Mouse (Mus musculus): Measurements from ENCODE around the gene Sac3d1. TPM values are rescaled to one million over a fixed set of nuclear protein-coding genes. Genes with fewer than 3 reads are reported as not detected.

Sac3d1 gene
- total and polyA plus RNA-seq, 2 experiments from 2014 or later = 53.1 to 73.1 TPM

DNA sequence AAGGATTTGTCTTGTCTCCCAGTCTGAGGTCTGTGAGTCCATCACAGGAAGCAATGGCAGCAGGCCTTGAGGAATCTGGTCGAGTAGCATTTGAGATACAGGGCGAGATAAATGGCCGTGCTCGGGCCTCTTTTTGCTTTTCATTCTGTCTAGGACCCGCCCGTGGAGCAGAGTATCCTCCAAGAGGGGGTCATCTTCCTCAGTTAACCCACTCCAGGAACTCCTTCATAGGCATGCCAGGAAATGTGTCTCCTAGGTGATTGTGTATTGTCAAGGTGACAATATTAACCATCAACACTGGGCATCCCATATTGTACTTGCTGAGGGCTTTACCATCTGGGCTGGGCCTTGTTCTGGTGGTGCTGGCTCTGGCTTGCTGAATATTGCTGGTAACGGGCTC, 24.3 kb downstream of the Sac3d1 start, which contains the start of gene AC131692.1:
TSS of gene AC131692.1 (plus strand) at position 301 of the 400 bp plus-strand sequence.
- H3K36me3 ChIP-seq (ENCODE audit: insufficient read depth, low read length) = no peaks in the 10 kb centered on the region
- H3K27me3 ChIP-seq (ENCODE audit: insufficient read depth, low read length) = no peaks in the 10 kb centered on the region
- no peak for TF ChIP-seq CTCF (IDR thresholded peaks at IDR 0.05)
- no peaks in the 10 kb centered on the region for H3K4me1 ChIP-seq (ENCODE audit: insufficient read depth, low read length)
- ATAC-seq (ENCODE audit: low FRiP score) (no peak), DNase-seq (ENCODE audit: low spot score) (no peak)
- H3K27ac ChIP-seq (ENCODE audit: low read depth, low read length) = no peak within 1 kb of the TSS
- H3K9me3 ChIP-seq (ENCODE audit: low read length) = no peaks in the 10 kb centered on the region
- H3K4me3 ChIP-seq (ENCODE audit: low read depth, low read length) = no peak within 1 kb of the TSS
- H3K9ac ChIP-seq (replicated peaks; ENCODE audit: low read length, poor library complexity, severe bottlenecking) = no peak within 1 kb of the TSS
- whole genome bisulfite sequencing = 94% methylated on average over 7 of the region's 7 CpGs
- H3K4me2 ChIP-seq (ENCODE audit: low read depth, low read length, poor library complexity, severe bottlenecking) = no peak within 1 kb of the TSS

DNA sequence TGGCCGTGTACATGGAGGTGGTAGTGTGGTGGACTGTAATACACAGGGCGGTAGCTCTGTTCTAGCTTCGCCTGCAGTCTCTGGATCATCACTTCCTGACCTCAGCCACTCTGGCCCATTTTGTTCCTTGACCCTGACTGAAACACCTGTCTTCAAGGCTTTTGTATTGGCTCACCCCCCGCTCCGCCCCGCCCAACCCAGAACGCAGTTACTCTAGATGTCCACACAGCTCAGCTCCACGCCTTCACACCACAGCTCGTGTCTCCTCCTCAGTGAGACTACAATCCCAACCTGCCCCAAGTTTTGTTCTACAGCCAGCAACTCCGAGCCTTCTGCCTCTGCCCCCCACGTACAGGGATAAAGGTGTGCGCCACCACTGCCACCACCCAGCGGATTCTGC, 29.6 kb downstream of the Sac3d1 start:
- Histone ChIP-seq H3K4me3 (ENCODE audit: low read depth, low read length) (no peak overlapping the region), H3K4me1 (ENCODE audit: insufficient read depth, low read length) (peaks cover 5% of the 10 kb centered on the region; the same call in 1 of the 2 replicates), H3K27ac (ENCODE audit: low read depth, low read length) (no peak overlapping the region), H3K27me3 (ENCODE audit: insufficient read depth, low read length) (no peaks in the 10 kb centered on the region), H3K36me3 (ENCODE audit: insufficient read depth, low read length) (no peaks in the 10 kb centered on the region), H3K9ac (replicated peaks; ENCODE audit: low read length, poor library complexity, severe bottlenecking) (no peak overlapping the region), H3K4me2 (ENCODE audit: low read depth, low read length, poor library complexity, severe bottlenecking) (no peak overlapping the region), H3K9me3 (ENCODE audit: low read length) (no peaks in the 10 kb centered on the region)
- no peak for TF ChIP-seq CTCF (IDR thresholded peaks at IDR 0.05)
- DNase-seq (ENCODE audit: low spot score) (no peak), ATAC-seq (ENCODE audit: low FRiP score) (no peak)
- 95% methylated on average over 13 of the region's 13 CpGs for WGBS

DNA sequence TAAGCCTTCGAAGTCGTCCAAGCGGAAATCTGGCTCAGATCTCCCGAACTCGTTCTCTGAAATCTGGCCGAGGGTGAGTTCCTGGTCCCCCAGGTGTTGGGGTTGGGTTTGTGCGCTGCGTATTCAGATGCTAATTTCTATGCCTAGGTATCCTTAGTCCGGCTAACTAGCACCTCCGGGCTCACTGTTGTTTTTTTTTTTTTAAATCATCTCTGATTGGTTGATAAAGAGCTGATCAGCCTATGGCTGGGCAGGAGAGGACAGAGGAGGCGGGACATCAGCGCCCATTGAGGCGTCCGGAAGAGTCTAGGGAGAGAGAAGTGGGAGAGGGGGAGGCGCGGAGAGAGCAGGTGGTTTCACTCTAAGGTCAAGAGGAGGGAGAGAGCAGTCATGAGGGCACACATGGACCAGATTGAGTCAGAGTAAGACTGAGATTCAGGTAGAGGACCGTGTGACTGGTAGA, 33.0 kb downstream of the Sac3d1 start:
- Histone ChIP-seq H3K4me1 (ENCODE audit: insufficient read depth, low read length) (peaks cover 7% of the 10 kb centered on the region; the same call in 1 of the 2 replicates), H3K9ac (replicated peaks; ENCODE audit: low read length, poor library complexity, severe bottlenecking) (no peak overlapping the region), H3K9me3 (ENCODE audit: low read length) (no peaks in the 10 kb centered on the region), H3K4me3 (ENCODE audit: low read depth, low read length) (peak overlapping the region; percentile 70), H3K36me3 (ENCODE audit: insufficient read depth, low read length) (peaks cover 15% of the 10 kb centered on the region), H3K4me2 (ENCODE audit: low read depth, low read length, poor library complexity, severe bottlenecking) (peak overlapping the region; percentile 93), H3K27ac (ENCODE audit: low read depth, low read length) (no peak overlapping the region), H3K27me3 (ENCODE audit: insufficient read depth, low read length) (no peaks in the 10 kb centered on the region)
- ATAC-seq (ENCODE audit: low FRiP score) (no peak), DNase-seq (ENCODE audit: low spot score) (peak; percentile 61)
- 1% methylated on average over 17 of the region's 17 CpGs for WGBS
- TF ChIP-seq CTCF (IDR thresholded peaks at IDR 0.05) = no peak

DNA sequence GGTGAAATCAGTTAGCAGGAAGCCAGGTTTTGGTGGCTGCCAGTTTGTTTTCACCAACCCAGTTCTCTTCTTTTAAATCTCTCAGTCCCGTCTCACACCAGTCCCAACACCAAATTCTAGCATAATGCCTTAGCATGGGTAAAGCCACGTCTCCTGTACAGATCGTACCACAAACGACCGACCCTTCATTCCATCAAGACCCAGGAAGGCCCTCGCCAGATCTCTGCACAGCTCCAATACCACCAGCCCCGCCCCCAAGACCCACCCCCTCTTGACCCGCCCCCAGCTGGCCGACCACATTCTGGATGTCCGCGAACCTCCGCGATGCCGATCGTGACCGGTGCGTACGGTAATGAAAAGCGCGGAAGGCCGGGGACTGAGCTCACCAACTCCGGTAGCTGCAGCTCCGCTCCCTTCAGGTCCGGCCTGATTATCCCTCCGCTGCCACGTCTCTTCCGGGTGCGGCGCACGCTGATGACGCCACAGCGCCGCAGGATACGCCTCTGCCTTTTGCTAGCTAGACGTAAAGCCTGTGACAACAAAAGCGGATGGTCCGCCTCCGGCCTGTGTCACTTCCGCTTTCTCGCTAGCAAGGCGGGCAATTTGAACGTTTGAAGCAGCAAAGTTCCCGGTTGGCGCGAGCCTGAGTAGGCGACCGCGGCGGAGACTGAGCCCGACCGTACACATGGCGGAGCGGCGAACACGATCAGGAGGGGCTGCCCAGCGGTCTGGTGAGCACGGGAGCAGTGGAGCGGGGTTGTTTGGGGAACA, 33.8 kb downstream of the Sac3d1 start, which contains the start of the genes Zfpl1 and Cdca5:
TSS of gene Zfpl1 (minus strand) at position 479 of the 771 bp plus-strand sequence.
TSS of gene Cdca5 (plus strand) at position 506 of the 771 bp plus-strand sequence.
- Histone ChIP-seq H3K36me3 (ENCODE audit: insufficient read depth, low read length) (peaks cover 22% of the 10 kb centered on the region), H3K4me3 (ENCODE audit: low read depth, low read length) (peak within 1 kb of the TSS; percentile 70), H3K27ac (ENCODE audit: low read depth, low read length) (peak within 1 kb of the TSS; percentile 65), H3K4me1 (ENCODE audit: insufficient read depth, low read length) (peaks cover 7% of the 10 kb centered on the region; the same call in 1 of the 2 replicates), H3K27me3 (ENCODE audit: insufficient read depth, low read length) (no peaks in the 10 kb centered on the region), H3K9ac (replicated peaks; ENCODE audit: low read length, poor library complexity, severe bottlenecking) (peak within 1 kb of the TSS; percentile 63), H3K4me2 (ENCODE audit: low read depth, low read length, poor library complexity, severe bottlenecking) (peak within 1 kb of the TSS; percentile 93), H3K9me3 (ENCODE audit: low read length) (no peaks in the 10 kb centered on the region)
- DNase-seq (ENCODE audit: low spot score) (peak; percentile 99), ATAC-seq (ENCODE audit: low FRiP score) (peak; percentile 88)
- under 1% methylated on average over 58 of the region's 58 CpGs for WGBS
- TF ChIP-seq CTCF (IDR thresholded peaks at IDR 0.05) = no peak

DNA sequence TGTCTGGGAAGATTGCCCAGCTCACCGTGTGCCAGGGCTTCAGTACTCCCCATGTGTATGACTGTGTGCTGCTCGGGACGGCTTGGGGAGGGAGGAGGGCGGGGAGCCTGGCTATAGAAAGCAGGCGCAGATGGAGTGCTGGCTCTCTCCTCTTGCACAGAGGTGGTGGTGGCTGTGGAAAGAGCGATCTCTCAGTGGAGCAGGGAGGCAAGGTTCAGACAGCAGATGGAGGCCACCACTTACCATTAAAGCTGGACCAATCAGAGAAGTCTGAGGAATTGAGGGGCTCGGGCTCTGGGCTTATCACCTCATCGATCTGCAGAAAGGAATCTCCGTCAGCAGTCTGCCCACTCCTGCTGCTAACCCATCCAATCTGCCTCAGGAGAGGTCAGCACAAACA, 36.3 kb downstream of the Sac3d1 start, which contains the start of gene Gm28374:
TSS of gene Gm28374 (minus strand) at position 101 of the 400 bp plus-strand sequence.
- Histone ChIP-seq H3K4me3 (ENCODE audit: low read depth, low read length) (no peak within 1 kb of the TSS), H3K4me2 (ENCODE audit: low read depth, low read length, poor library complexity, severe bottlenecking) (no peak within 1 kb of the TSS), H3K4me1 (ENCODE audit: insufficient read depth, low read length) (peaks cover 7% of the 10 kb centered on the region; the same call in 1 of the 2 replicates), H3K36me3 (ENCODE audit: insufficient read depth, low read length) (peaks cover 24% of the 10 kb centered on the region), H3K27me3 (ENCODE audit: insufficient read depth, low read length) (no peaks in the 10 kb centered on the region), H3K9me3 (ENCODE audit: low read length) (no peaks in the 10 kb centered on the region), H3K9ac (replicated peaks; ENCODE audit: low read length, poor library complexity, severe bottlenecking) (no peak within 1 kb of the TSS), H3K27ac (ENCODE audit: low read depth, low read length) (no peak within 1 kb of the TSS)
- DNase-seq (ENCODE audit: low spot score) (no peak), ATAC-seq (ENCODE audit: low FRiP score) (no peak)
- no peak for TF ChIP-seq CTCF (IDR thresholded peaks at IDR 0.05)
- 92% methylated on average over 9 of the region's 9 CpGs for WGBS

DNA sequence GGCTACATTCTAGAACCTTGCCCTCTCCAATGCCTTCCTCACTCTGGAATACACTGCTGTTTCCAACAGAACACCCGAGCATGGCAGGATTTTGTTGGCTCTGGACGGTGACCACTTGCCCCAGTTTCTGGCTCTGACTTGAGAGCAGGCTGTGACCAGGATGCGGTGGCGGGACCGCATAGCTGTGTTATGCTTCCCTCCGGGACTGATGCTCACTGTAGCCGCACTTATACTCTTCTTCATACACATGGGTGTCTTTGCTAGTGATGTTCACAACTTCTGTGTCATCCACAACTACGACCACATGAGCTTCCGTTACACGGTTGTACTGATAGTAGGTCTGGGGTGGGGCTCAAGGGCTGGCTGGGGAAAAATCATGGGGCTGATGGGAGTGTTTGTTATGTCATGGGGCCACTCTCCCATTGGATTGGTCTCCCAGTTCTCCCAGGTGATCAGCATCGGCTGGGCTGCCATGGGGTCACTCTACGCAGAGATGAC, 38.4 kb downstream of the Sac3d1 start, which contains the start of gene Tmem262:
TSS of gene Tmem262 (plus strand) at position 51 of the 498 bp plus-strand sequence.
- H3K4me3 ChIP-seq (ENCODE audit: low read depth, low read length) = no peak within 1 kb of the TSS
- 92% methylated on average over 12 of the region's 12 CpGs for WGBS
- DNase-seq (ENCODE audit: low spot score) = no peak
- ATAC-seq (ENCODE audit: low FRiP score) = no peak
- no peak within 1 kb of the TSS for H3K27ac ChIP-seq (ENCODE audit: low read depth, low read length)
- peaks cover 13% of the 10 kb centered on the region for H3K4me1 ChIP-seq (ENCODE audit: insufficient read depth, low read length)
- TF ChIP-seq CTCF (IDR thresholded peaks at IDR 0.05) = no peak
- no peaks in the 10 kb centered on the region for H3K9me3 ChIP-seq (ENCODE audit: low read length)
- H3K27me3 ChIP-seq (ENCODE audit: insufficient read depth, low read length) = no peaks in the 10 kb centered on the region
- H3K4me2 ChIP-seq (ENCODE audit: low read depth, low read length, poor library complexity, severe bottlenecking) = no peak within 1 kb of the TSS
- peaks cover 24% of the 10 kb centered on the region for H3K36me3 ChIP-seq (ENCODE audit: insufficient read depth, low read length)
- H3K9ac ChIP-seq (replicated peaks; ENCODE audit: low read length, poor library complexity, severe bottlenecking) = no peak within 1 kb of the TSS

Measured in midbrain, postnatal 0 days (tissue).